Mouse (Mus musculus): ENCODE results near the gene Exoc5.
"Not testable (repeated sequence)": the region's sequence is repeated elsewhere in the genome, so short reads cannot be mapped to it uniquely, and the experiment has no call there.

Gene Exoc5

GRCm38 (mm10) chr14:49066274-49066823 lies at the start of gene Exoc5:
TSS of gene Exoc5 (minus strand) at chr14:49066653.
- peak; percentile 96 for DNase-seq (ENCODE audit: low spot score)

- not testable (repeated sequence) for DNase-seq (ENCODE audit: low spot score)
Observed at GRCm38 (mm10) chr14:49091755-49092154, 25.3 kb upstream of the Exoc5 start.

GRCm38 (mm10) chr14:49091277-49091676 lies 24.8 kb upstream of the Exoc5 start:
- no peak for DNase-seq (ENCODE audit: low spot score)

GRCm38 (mm10) chr14:49090102-49090501 lies 23.6 kb upstream of the Exoc5 start:
- no peak for DNase-seq (ENCODE audit: low spot score)

GRCm38 (mm10) chr14:49089461-49090058 lies 23.1 kb upstream of the Exoc5 start:
- no peak for DNase-seq (ENCODE audit: low spot score)

GRCm38 (mm10) chr14:49088155-49089048 lies 21.9 kb upstream of the Exoc5 start:
- no peak for DNase-seq (ENCODE audit: low spot score)

GRCm38 (mm10) chr14:49086522-49086921 lies 20.1 kb upstream of the Exoc5 start:
- DNase-seq (ENCODE audit: low spot score) = no peak

- no peak for DNase-seq (ENCODE audit: low spot score)
Observed at GRCm38 (mm10) chr14:49078820-49079219, 12.4 kb upstream of the Exoc5 start.

GRCm38 (mm10) chr14:49074361-49074760 lies 7.9 kb upstream of the Exoc5 start:
- DNase-seq (ENCODE audit: low spot score) = no peak

GRCm38 (mm10) chr14:49073896-49074295 lies 7.4 kb upstream of the Exoc5 start:
- DNase-seq (ENCODE audit: low spot score) = no peak

GRCm38 (mm10) chr14:49072837-49073236 lies 6.4 kb upstream of the Exoc5 start:
- no peak for DNase-seq (ENCODE audit: low spot score)

- peak; percentile 66 for DNase-seq (ENCODE audit: low spot score)
Observed at GRCm38 (mm10) chr14:49065529-49066273, 752 bp downstream of the Exoc5 start, which contains the start of gene Ap5m1. TSS of gene Ap5m1 (plus strand) at chr14:49066097.

- DNase-seq (ENCODE audit: low spot score) = no peak
Observed at GRCm38 (mm10) chr14:49063838-49064237, 2.6 kb downstream of the Exoc5 start.

- no peak for DNase-seq (ENCODE audit: low spot score)
Observed at GRCm38 (mm10) chr14:49049492-49049891, 17.0 kb downstream of the Exoc5 start.

- DNase-seq (ENCODE audit: low spot score) = no peak
Observed at GRCm38 (mm10) chr14:49045610-49046009, 20.8 kb downstream of the Exoc5 start.

GRCm38 (mm10) chr14:49028991-49029390 lies 37.5 kb downstream of the Exoc5 start:
- DNase-seq (ENCODE audit: low spot score) = no peak

- no peak for DNase-seq (ENCODE audit: low spot score)
Observed at GRCm38 (mm10) chr14:49027779-49028368, 38.6 kb downstream of the Exoc5 start.

GRCm38 (mm10) chr14:49027040-49027778 lies 39.2 kb downstream of the Exoc5 start:
- DNase-seq (ENCODE audit: low spot score) = no peak

GRCm38 (mm10) chr14:49019765-49020164 lies 46.7 kb downstream of the Exoc5 start:
- DNase-seq (ENCODE audit: low spot score) = no peak

GRCm38 (mm10) chr14:49008399-49009189 lies 57.9 kb downstream of the Exoc5 start:
- DNase-seq (ENCODE audit: low spot score) = no peak

Measured in testis, postnatal 10 days (tissue).